ENCODE assay signal across 26 mouse cellular contexts in genomic region chr13:105648617-105649016, GRCm38 (mm10).
"Had no signal": no experiment of that assay in that cellular context is flagged by ENCODE, and none has a peak within 500 bp of the region (broad histone marks: within the 10 kb centered on the region; RNA-seq: fewer than 3 reads in every experiment).

No protein-coding gene starts in this region.

- H3K9me3 ChIP-seq: heart, embryonic 13.5 days; heart, embryonic 15.5 days; hindbrain, embryonic 13.5 days; hindbrain, embryonic 15.5 days; kidney, embryonic 15.5 days; limb, embryonic 13.5 days; limb, embryonic 15.5 days; liver, embryonic 12.5 days had no signal

- H3K4me1 ChIP-seq: heart, embryonic 13.5 days; heart, embryonic 15.5 days; hindbrain, embryonic 13.5 days; hindbrain, embryonic 15.5 days; kidney, embryonic 15.5 days; limb, embryonic 13.5 days; limb, embryonic 15.5 days; liver, embryonic 12.5 days had no signal

- ATAC-seq: hindbrain, postnatal 0 days; intestine, embryonic 16.5 days; liver, embryonic 12.5 days had no signal

- H3K27ac ChIP-seq: heart, adult 2 months; heart, embryonic 13.5 days; heart, embryonic 15.5 days; hindbrain, embryonic 13.5 days; hindbrain, embryonic 15.5 days; hindbrain, postnatal 0 days; kidney, embryonic 15.5 days; kidney, postnatal 0 days; limb, embryonic 13.5 days; limb, embryonic 15.5 days; liver, embryonic 12.5 days; liver, embryonic 14.5 days had no signal

- DNase-seq: gastrocnemius, postnatal 14 days; gastrocnemius, postnatal 36 days; heart, adult 11 months; heart, adult 2 months; heart, postnatal 14 days; heart, postnatal 36 days; kidney, adult 11 months; kidney, adult 2 months; kidney, adult 9 months; kidney, postnatal 14 days; kidney, postnatal 36 days; left cerebral cortex, postnatal 4 days; lung, adult 18-20 months had no signal

- H3K4me2 ChIP-seq: heart, embryonic 11.5 days; heart, embryonic 13.5 days; heart, embryonic 15.5 days; hindbrain, embryonic 13.5 days; hindbrain, embryonic 15.5 days; kidney, embryonic 15.5 days; limb, embryonic 13.5 days; limb, embryonic 15.5 days; liver, embryonic 12.5 days had no signal

- H3K9ac ChIP-seq: heart, embryonic 13.5 days; heart, embryonic 15.5 days; hindbrain, embryonic 13.5 days; hindbrain, embryonic 15.5 days; kidney, embryonic 15.5 days; limb, embryonic 13.5 days; limb, embryonic 15.5 days; liver, embryonic 12.5 days; liver, embryonic 14.5 days had no signal

- H3K27me3 ChIP-seq: heart, embryonic 13.5 days; heart, embryonic 15.5 days; hindbrain, embryonic 13.5 days; hindbrain, embryonic 15.5 days; kidney, embryonic 15.5 days; limb, embryonic 13.5 days; limb, embryonic 15.5 days; liver, embryonic 12.5 days had no signal

- H3K36me3 ChIP-seq: heart, embryonic 13.5 days; heart, embryonic 15.5 days; hindbrain, embryonic 13.5 days; hindbrain, embryonic 15.5 days; kidney, embryonic 15.5 days; limb, embryonic 13.5 days; limb, embryonic 15.5 days; liver, embryonic 12.5 days had no signal

- H3K4me3 ChIP-seq: heart, adult 2 months; heart, embryonic 13.5 days; heart, embryonic 15.5 days; hindbrain, embryonic 13.5 days; hindbrain, embryonic 15.5 days; kidney, embryonic 15.5 days; limb, embryonic 13.5 days; limb, embryonic 15.5 days; liver, embryonic 12.5 days had no signal
